Mouse (Mus musculus): ENCODE results near the gene Fbxw11.

DNA sequence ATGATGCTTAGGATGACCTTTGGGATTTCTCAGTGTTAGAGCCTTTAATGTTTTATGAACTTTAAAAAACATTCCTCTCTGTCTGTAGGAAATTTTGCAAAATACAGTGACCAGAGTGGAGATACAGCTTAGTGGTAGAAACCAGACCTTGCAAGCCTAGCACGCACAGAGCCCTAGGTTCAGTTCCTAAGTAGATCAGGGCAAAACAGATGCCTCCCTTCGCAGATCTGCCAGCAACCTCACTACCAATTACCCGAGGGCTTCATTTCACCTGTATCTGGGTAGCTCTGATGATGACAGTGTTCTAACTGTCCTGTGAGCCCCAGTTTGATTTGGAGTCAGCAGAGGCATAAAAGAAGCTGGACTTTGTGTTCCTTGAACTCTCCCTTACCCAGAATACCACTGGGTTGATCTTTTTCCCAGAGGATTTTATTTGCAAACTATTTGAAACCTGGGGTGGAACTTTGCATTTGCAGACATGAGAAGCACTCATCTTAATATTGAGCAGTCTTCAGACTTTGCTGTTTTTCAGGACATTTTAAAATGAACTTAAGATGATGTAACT lies 42.2 kb downstream of the Fbxw11 start:
- TF ChIP-seq CHD2 (IDR thresholded peaks at IDR 0.05; ENCODE audit: low read depth, low read length), result no peak
- no peak for TF ChIP-seq ZNF384 (IDR thresholded peaks at IDR 0.05; ENCODE audit: low read depth, low read length)
